Mouse (Mus musculus): Measurements from ENCODE around the gene Zfp831. TPM values are rescaled to one million over a fixed set of nuclear protein-coding genes. Genes with fewer than 3 reads are reported as not detected.

Zfp831 gene
- 0.04 and 0.07 TPM in 2 replicates for polyA plus RNA-seq (2015; fragmentation: Nextera tagmentation; extraction: Ambion mirVana)

- no peaks in the 10 kb centered on the region for H3K4me1 ChIP-seq (ENCODE audit: insufficient read depth)
- H3K9ac ChIP-seq (replicated peaks) = no peak within 1 kb of the TSS
- TF ChIP-seq CTCF (IDR thresholded peaks at IDR 0.05; ENCODE audit: low read depth) (no peak), EP300 (IDR thresholded peaks at IDR 0.05; ENCODE audit: low read depth) (no peak)
- H3K27ac ChIP-seq (ENCODE audit: low read depth) = no peak within 1 kb of the TSS
- H3K4me2 ChIP-seq (ENCODE audit: low read depth, low read length) = no peak within 1 kb of the TSS
- DNase-seq (no peak), ATAC-seq (no peak)
- WGBS (ENCODE audit: insufficient replicate concordance) = 73% methylated on average over 18 of the region's 18 CpGs
- H3K27me3 ChIP-seq (ENCODE audit: insufficient read depth, low read length) = no peaks in the 10 kb centered on the region
- H3K9me3 ChIP-seq (ENCODE audit: low read length) = no peaks in the 10 kb centered on the region
- no peaks in the 10 kb centered on the region for H3K36me3 ChIP-seq (replicated peaks; ENCODE audit: insufficient read depth, low read length)
- no peak within 1 kb of the TSS for H3K4me3 ChIP-seq (ENCODE audit: low read depth, low read length)
These were observed at the start of gene Zfp831 for GRCm38 (mm10) chr2:174643448-174644144. TSS of gene Zfp831 (plus strand) at chr2:174643534.

- H3K27ac ChIP-seq (ENCODE audit: low read depth) = no peak overlapping the region
- H3K36me3 ChIP-seq (replicated peaks; ENCODE audit: insufficient read depth, low read length) = no peaks in the 10 kb centered on the region
- 0 out of 2 replicates have a peak, but pooled peaks cover 2% of the 10 kb centered on the region for H3K4me1 ChIP-seq (ENCODE audit: insufficient read depth)
- DNase-seq (no peak), ATAC-seq (no peak)
- H3K27me3 ChIP-seq (ENCODE audit: insufficient read depth, low read length) = no peaks in the 10 kb centered on the region
- H3K9ac ChIP-seq (replicated peaks) = no peak overlapping the region
- H3K4me3 ChIP-seq (ENCODE audit: low read depth, low read length) = no peak overlapping the region
- H3K4me2 ChIP-seq (ENCODE audit: low read depth, low read length) = no peak overlapping the region
- TF ChIP-seq EP300 (IDR thresholded peaks at IDR 0.05; ENCODE audit: low read depth) = no peak
- no peak for TF ChIP-seq CTCF (IDR thresholded peaks at IDR 0.05; ENCODE audit: low read depth)
- no peaks in the 10 kb centered on the region for H3K9me3 ChIP-seq (ENCODE audit: low read length)
- 71% methylated on average over 8 of the region's 9 CpGs for WGBS (ENCODE audit: insufficient replicate concordance)
These were observed 48.4 kb upstream of the Zfp831 start for GRCm38 (mm10) chr2:174594965-174595364.

- 0 out of 2 replicates have a peak, but pooled peaks cover 2% of the 10 kb centered on the region for H3K4me1 ChIP-seq (ENCODE audit: insufficient read depth)
- H3K36me3 ChIP-seq (replicated peaks; ENCODE audit: insufficient read depth, low read length) = no peaks in the 10 kb centered on the region
- DNase-seq (no peak), ATAC-seq (no peak)
- no peak overlapping the region for H3K9ac ChIP-seq (replicated peaks)
- TF ChIP-seq CTCF (IDR thresholded peaks at IDR 0.05; ENCODE audit: low read depth) (no peak), EP300 (IDR thresholded peaks at IDR 0.05; ENCODE audit: low read depth) (no peak)
- H3K9me3 ChIP-seq (ENCODE audit: low read length) = no peaks in the 10 kb centered on the region
- H3K27me3 ChIP-seq (ENCODE audit: insufficient read depth, low read length) = no peaks in the 10 kb centered on the region
- WGBS (ENCODE audit: insufficient replicate concordance) = 64% methylated on average over 2 of the region's 2 CpGs
- no peak overlapping the region for H3K4me3 ChIP-seq (ENCODE audit: low read depth, low read length)
- no peak overlapping the region for H3K27ac ChIP-seq (ENCODE audit: low read depth)
- no peak overlapping the region for H3K4me2 ChIP-seq (ENCODE audit: low read depth, low read length)
These were observed 47.7 kb upstream of the Zfp831 start for GRCm38 (mm10) chr2:174595611-174596010.

- Histone ChIP-seq H3K27ac (ENCODE audit: low read depth) (no peak overlapping the region), H3K9me3 (ENCODE audit: low read length) (no peaks in the 10 kb centered on the region), H3K4me1 (ENCODE audit: insufficient read depth) (peaks cover 4% of the 10 kb centered on the region; the same call in 1 of the 2 replicates), H3K4me3 (ENCODE audit: low read depth, low read length) (no peak overlapping the region), H3K4me2 (ENCODE audit: low read depth, low read length) (no peak overlapping the region), H3K36me3 (replicated peaks; ENCODE audit: insufficient read depth, low read length) (no peaks in the 10 kb centered on the region), H3K27me3 (ENCODE audit: insufficient read depth, low read length) (no peaks in the 10 kb centered on the region), H3K9ac (replicated peaks) (no peak overlapping the region)
- ATAC-seq (no peak), DNase-seq (no peak)
- TF ChIP-seq CTCF (IDR thresholded peaks at IDR 0.05; ENCODE audit: low read depth) = no peak
- WGBS (ENCODE audit: insufficient replicate concordance) = 83% methylated on average over 15 of the region's 15 CpGs
These were observed 46.9 kb upstream of the Zfp831 start for GRCm38 (mm10) chr2:174596457-174596856.

- 36% methylated on average over 12 of the region's 12 CpGs for WGBS (ENCODE audit: insufficient replicate concordance)
- no peaks in the 10 kb centered on the region for H3K9me3 ChIP-seq (ENCODE audit: low read length)
- H3K9ac ChIP-seq (replicated peaks) = no peak overlapping the region
- H3K36me3 ChIP-seq (replicated peaks; ENCODE audit: insufficient read depth, low read length) = no peaks in the 10 kb centered on the region
- no peaks in the 10 kb centered on the region for H3K27me3 ChIP-seq (ENCODE audit: insufficient read depth, low read length)
- no peak overlapping the region for H3K27ac ChIP-seq (ENCODE audit: low read depth)
- no peak for TF ChIP-seq EP300 (IDR thresholded peaks at IDR 0.05; ENCODE audit: low read depth)
- TF ChIP-seq CTCF (IDR thresholded peaks at IDR 0.05; ENCODE audit: low read depth) = no peak
- peaks cover 14% of the 10 kb centered on the region for H3K4me1 ChIP-seq (ENCODE audit: insufficient read depth)
- peak overlapping the region; percentile 3; the same call in 1 of the 2 replicates for H3K4me2 ChIP-seq (ENCODE audit: low read depth, low read length)
- DNase-seq = no peak
- no peak overlapping the region for H3K4me3 ChIP-seq (ENCODE audit: low read depth, low read length)
- ATAC-seq = no peak
These were observed 44.9 kb upstream of the Zfp831 start for GRCm38 (mm10) chr2:174598451-174598850.

- WGBS (ENCODE audit: insufficient replicate concordance) = 65% methylated on average over 9 of the region's 9 CpGs
- ATAC-seq (no peak), DNase-seq (no peak)
- Histone ChIP-seq H3K9me3 (ENCODE audit: low read length) (no peaks in the 10 kb centered on the region), H3K27ac (ENCODE audit: low read depth) (no peak overlapping the region), H3K9ac (replicated peaks) (no peak overlapping the region), H3K4me1 (ENCODE audit: insufficient read depth) (peaks cover 14% of the 10 kb centered on the region), H3K4me2 (ENCODE audit: low read depth, low read length) (peak overlapping the region; percentile 3; the same call in 1 of the 2 replicates), H3K36me3 (replicated peaks; ENCODE audit: insufficient read depth, low read length) (no peaks in the 10 kb centered on the region), H3K4me3 (ENCODE audit: low read depth, low read length) (no peak overlapping the region), H3K27me3 (ENCODE audit: insufficient read depth, low read length) (no peaks in the 10 kb centered on the region)
- TF ChIP-seq CTCF (IDR thresholded peaks at IDR 0.05; ENCODE audit: low read depth) = no peak
- TF ChIP-seq EP300 (IDR thresholded peaks at IDR 0.05; ENCODE audit: low read depth) = no peak
These were observed 44.2 kb upstream of the Zfp831 start for GRCm38 (mm10) chr2:174599071-174599635.

Measured in liver, postnatal 0 days (tissue).